Comparison of ENCODE assay signal across 14 mouse cellular contexts in genomic region chr2:46441927-46442326, GRCm38 (mm10).
DNase-seq lines count a peak whose midpoint lies in the region; ATAC-seq and TF ChIP-seq lines count a peak whose summit lies in the region.
"Had no signal": no experiment of that assay in that cellular context is flagged by ENCODE, and none has a peak within 500 bp of the region (broad histone marks: within the 10 kb centered on the region; RNA-seq: fewer than 3 reads in every experiment).

No protein-coding gene starts in this region.

- peak overlapping the region; percentile 85 for H3K27ac ChIP-seq in gastrocnemius, adult 2 months
- H3K27ac ChIP-seq in stomach, embryonic 16.5 days (ENCODE audit: low read length): peak overlapping the region; percentile 75; the same call in 1 of the 2 replicates
- H3K27ac ChIP-seq in stomach, postnatal 0 days (replicated peaks): no peak overlapping the region
- H3K27ac ChIP-seq in thymus, adult 2 months (ENCODE audit: control insufficient read depth, insufficient read depth, low read length): no peak overlapping the region
- H3K27ac ChIP-seq: hindbrain, postnatal 0 days; liver, embryonic 14.5 days had no signal

- no peak for ATAC-seq in stomach, embryonic 16.5 days (ENCODE audit: insufficient read depth, low FRiP score)
- ATAC-seq in stomach, postnatal 0 days (ENCODE audit: low FRiP score, low TSS enrichment): no peak
- ATAC-seq: hindbrain, postnatal 0 days had no signal

- H3K4me2 ChIP-seq in stomach, embryonic 16.5 days (ENCODE audit: low read depth, low read length): no peak overlapping the region
- H3K4me2 ChIP-seq in stomach, postnatal 0 days (replicated peaks; ENCODE audit: low read depth): no peak overlapping the region
- H3K4me2 ChIP-seq: embryonic facial prominence, embryonic 12.5 days had no signal

- DNase-seq in gastrocnemius, adult 2 months: no peak
- DNase-seq in gastrocnemius, postnatal 10 days: no peak
- peak; percentile 7 for DNase-seq in kidney, adult 9 months
- no peak for DNase-seq in kidney, adult 8-10 months
- DNase-seq in stomach, postnatal 0 days (ENCODE audit: low spot score): no peak
- DNase-seq in thymus, adult 2 months: no peak
- no peak for DNase-seq in c-Kit-positive CD71-positive TER-119-positive erythroid progenitor cells, embryonic 14.5 days (ENCODE audit: low spot score)
- DNase-seq: B cell, adult 2 months; cerebellum, postnatal 25 days; layer of hippocampus, adult 9-11 months had no signal

- H3K9ac ChIP-seq in stomach, embryonic 16.5 days (ENCODE audit: low read length): no peak overlapping the region
- H3K9ac ChIP-seq in stomach, postnatal 0 days (ENCODE audit: low read length): no peak overlapping the region
- H3K9ac ChIP-seq: embryonic facial prominence, embryonic 12.5 days; liver, embryonic 14.5 days had no signal

- TF ChIP-seq EP300 in stomach, postnatal 0 days (optimal IDR thresholded peaks at IDR 0.05): no peak

- no peak for TF ChIP-seq CTCF in gastrocnemius, adult 2 months (IDR thresholded peaks at IDR 0.05)
- TF ChIP-seq CTCF in stomach, postnatal 0 days (IDR thresholded peaks at IDR 0.05; ENCODE audit: low read depth): no peak
- TF ChIP-seq CTCF in thymus, adult 2 months (IDR thresholded peaks at IDR 0.05; ENCODE audit: borderline replicate concordance, control insufficient read depth, extremely low read depth, insufficient read depth, low read length, poor library complexity): no peak

- H3K36me3 ChIP-seq in stomach, embryonic 16.5 days (ENCODE audit: control insufficient read depth, insufficient read depth, low read length): no peaks in the 10 kb centered on the region
- no peaks in the 10 kb centered on the region for H3K36me3 ChIP-seq in stomach, postnatal 0 days (ENCODE audit: control insufficient read depth, insufficient read depth, low read length)
- no peaks in the 10 kb centered on the region for H3K36me3 ChIP-seq in thymus, adult 2 months (ENCODE audit: control insufficient read depth, insufficient read depth, low read length)
- H3K36me3 ChIP-seq: embryonic facial prominence, embryonic 12.5 days had no signal

- peak overlapping the region; percentile 43 for H3K4me3 ChIP-seq in gastrocnemius, adult 2 months
- H3K4me3 ChIP-seq in stomach, embryonic 16.5 days (replicated peaks; ENCODE audit: low read length): no peak overlapping the region
- H3K4me3 ChIP-seq in stomach, postnatal 0 days (ENCODE audit: low read depth, low read length): no peak overlapping the region
- H3K4me3 ChIP-seq in thymus, adult 2 months (ENCODE audit: control insufficient read depth, insufficient read depth, low read length): no peak overlapping the region
- H3K4me3 ChIP-seq: embryonic facial prominence, embryonic 12.5 days had no signal

- no peaks in the 10 kb centered on the region for H3K27me3 ChIP-seq in stomach, embryonic 16.5 days (ENCODE audit: control insufficient read depth, insufficient read depth, low read length)
- no peaks in the 10 kb centered on the region for H3K27me3 ChIP-seq in stomach, postnatal 0 days (ENCODE audit: control insufficient read depth, insufficient read depth, low read length)
- H3K27me3 ChIP-seq in thymus, adult 2 months (ENCODE audit: control insufficient read depth, insufficient read depth, low read length): no peaks in the 10 kb centered on the region
- H3K27me3 ChIP-seq: embryonic facial prominence, embryonic 12.5 days had no signal

- peaks cover 12% of the 10 kb centered on the region for H3K4me1 ChIP-seq in stomach, embryonic 16.5 days (ENCODE audit: control insufficient read depth, insufficient read depth, low read length)
- H3K4me1 ChIP-seq in stomach, postnatal 0 days (replicated peaks; ENCODE audit: control insufficient read depth, insufficient read depth): no peaks in the 10 kb centered on the region
- H3K4me1 ChIP-seq in thymus, adult 2 months (replicated peaks; ENCODE audit: control insufficient read depth, insufficient read depth, low read length): no peaks in the 10 kb centered on the region

- TF ChIP-seq POLR2A in thymus, adult 2 months (IDR thresholded peaks at IDR 0.05; ENCODE audit: control insufficient read depth, extremely low read depth, insufficient read depth, low read length, poor library complexity): no peak

- no peaks in the 10 kb centered on the region for H3K9me3 ChIP-seq in stomach, embryonic 16.5 days (replicated peaks; ENCODE audit: control insufficient read depth, low read length)
- H3K9me3 ChIP-seq in stomach, postnatal 0 days (ENCODE audit: control insufficient read depth, low read length): no peaks in the 10 kb centered on the region
- H3K9me3 ChIP-seq: embryonic facial prominence, embryonic 12.5 days had no signal

- intact Hi-C loops in gastrocnemius, adult 2 months (cut with DNase I): loop anchor here (5.0 kb wide), 1 partner anchor 1325 kb away; the partner anchor contains the start of gene Zeb2

- 81% methylated on average over 8 of the region's 8 CpGs for WGBS in stomach, embryonic 16.5 days
- 79% methylated on average over 8 of the region's 8 CpGs for WGBS in stomach, postnatal 0 days
- 84% methylated on average over 8 of the region's 8 CpGs for WGBS in thymus, adult 2 months

Comparison
In these comparisons a context has a peak if more than half of its experiments do, and no peak if none do; other contexts are left out.
1. H3K27ac ChIP-seq: peak in gastrocnemius, adult 2 months (single experiment) and stomach, embryonic 16.5 days (single experiment); none in stomach, postnatal 0 days (single experiment) and thymus, adult 2 months (single experiment).